Mouse (Mus musculus) colon, adult 2 months (tissue): ENCODE measurements around the gene Arhgef10l. TPM values are rescaled to one million over a fixed set of nuclear protein-coding genes. Genes with fewer than 3 reads are reported as not detected.

Experiments used
- polyA plus RNA-seq: library from polyadenylated mRNA; depleted of rRNA; stranded (reverse); fragments of >200 nt; gene quantifications from 2 replicates; pipeline ENCODE4 v1.2.3, GENCODE M21; 2012; rRNA removed

Gene Arhgef10l
- polyA plus RNA-seq, result 63.9 and 74.0 TPM in 2 replicates

GRCm38 (mm10) chr4:140665760-140666159, at the start of gene Arhgef10l:
Arhgef10l (minus strand) TSS chr4:140666012.

GRCm38 (mm10) chr4:140700269-140701018, 34.6 kb upstream of the Arhgef10l start, which contains the start of gene Rcc2:
Rcc2 (plus strand) TSS chr4:140700541.

Other genes starting within 250 kb of the Arhgef10l start
- 50.8 and 54.4 TPM in 2 replicates for gene Rcc2, start 34.5 kb upstream of the Arhgef10l start, polyA plus RNA-seq
- gene Padi6, start 76.6 kb upstream of the Arhgef10l start, polyA plus RNA-seq, result not detected in 2 replicates
- gene Padi4, start 108.2 kb upstream of the Arhgef10l start, polyA plus RNA-seq, result 0.61 and 1.1 TPM in 2 replicates
- gene Padi3, start 144.6 kb upstream of the Arhgef10l start, polyA plus RNA-seq, result 0.03 TPM in 2 replicates
- gene Padi1, start 179.8 kb upstream of the Arhgef10l start, polyA plus RNA-seq, result 0.06 TPM in 1 of 2 replicates, not detected in the other
- 2.5 and 3.7 TPM in 2 replicates for gene Padi2, start 240.3 kb upstream of the Arhgef10l start, polyA plus RNA-seq